Mouse (Mus musculus): ENCODE data around the gene Asb8.

The Asb8 gene

GRCm38 (mm10) chr15:98089421-98090183, 75.8 kb downstream of the Asb8 start:
- DNase-seq (ENCODE audit: extremely low read depth, low read depth, low spot score) = no peak

GRCm38 (mm10) chr15:98088889-98089288, 76.5 kb downstream of the Asb8 start:
- no peak for DNase-seq (ENCODE audit: extremely low read depth, low read depth, low spot score)
